Mouse (Mus musculus): ENCODE measurements around the gene Tmem138.
A peak's percentile ranks its signal among the peaks of the same experiment; 100 is the strongest.

Tmem138 gene

DNA sequence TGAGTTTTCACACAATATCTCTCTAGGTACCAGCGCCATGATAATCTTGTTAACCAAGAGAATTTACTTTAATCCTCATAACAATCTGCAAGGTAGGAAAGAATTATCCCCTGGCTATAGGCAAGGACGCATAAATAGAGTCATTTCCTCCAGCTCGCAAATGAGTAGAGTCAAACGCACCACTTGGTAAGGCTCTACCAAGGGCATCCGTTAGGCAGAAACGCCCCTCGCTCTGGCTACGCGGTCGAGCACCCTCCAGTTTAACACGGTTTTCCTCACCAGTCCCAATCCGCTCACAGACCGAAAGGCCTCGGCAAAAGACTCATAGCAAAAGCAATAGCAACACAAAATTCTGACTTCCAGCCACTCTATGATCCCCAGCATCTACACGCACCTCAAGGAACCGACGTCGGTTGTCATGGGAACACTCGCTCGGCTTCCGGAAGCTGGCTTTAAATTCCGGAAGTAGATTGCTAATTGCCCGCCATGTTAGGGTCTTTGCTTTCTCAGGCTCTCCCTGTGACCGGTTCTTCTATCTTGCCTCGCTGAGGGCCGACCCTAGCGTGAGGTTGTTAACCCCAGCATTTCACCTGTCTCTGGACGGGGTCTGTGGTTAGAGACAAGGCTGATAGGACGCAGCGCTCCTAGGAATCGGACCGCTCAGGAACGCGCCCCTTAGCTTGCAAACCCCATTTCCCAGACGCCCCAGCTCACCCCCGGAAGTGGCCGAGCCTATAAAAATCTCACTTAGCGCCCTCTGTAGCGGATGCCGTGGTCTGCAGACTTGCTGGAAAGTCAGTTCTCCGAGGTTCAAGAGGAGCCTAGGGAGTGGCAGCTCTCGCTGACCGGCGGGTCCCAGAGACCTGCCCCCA, at the start of gene Tmem138, which contains the start of gene Cyb561a3:
Gene Tmem138 (minus strand): TSS at position 673 of the 872 bp plus-strand sequence.
Gene Cyb561a3 (plus strand): TSS at position 483 of the 872 bp plus-strand sequence.
- peak; percentile 94 for DNase-seq

DNA sequence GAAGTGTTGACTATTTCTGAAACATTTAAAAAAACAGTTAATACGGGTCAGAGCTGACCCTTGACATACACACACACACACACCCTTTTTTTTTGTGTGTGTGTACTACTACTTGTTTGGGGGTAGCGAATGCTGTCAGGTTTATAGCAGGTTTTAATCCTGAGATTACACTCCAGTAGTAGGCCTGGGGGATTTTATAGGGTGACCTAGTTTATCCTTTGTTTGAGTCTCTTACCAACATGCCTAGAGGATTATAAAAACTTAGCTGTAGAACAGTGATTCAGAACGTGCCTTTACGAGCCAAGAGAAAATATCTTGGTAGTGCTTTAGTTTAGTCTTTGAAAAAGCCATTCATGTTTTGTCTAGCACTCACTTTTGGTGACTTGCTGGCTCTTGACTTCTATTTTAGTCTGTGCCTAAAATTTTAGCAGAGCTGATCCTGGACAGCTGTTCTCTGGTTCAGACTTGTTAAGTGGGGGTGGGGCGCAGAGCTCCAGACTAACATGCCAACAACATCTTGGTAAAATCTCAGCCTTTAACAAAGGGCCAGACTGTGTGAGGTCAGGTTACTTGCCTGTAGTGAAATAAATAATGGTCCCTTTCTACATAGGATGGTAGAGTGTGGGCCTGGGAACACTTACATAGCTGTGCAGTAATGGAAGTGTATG, 31.5 kb upstream of the Tmem138 start:
- DNase-seq = no peak

DNA sequence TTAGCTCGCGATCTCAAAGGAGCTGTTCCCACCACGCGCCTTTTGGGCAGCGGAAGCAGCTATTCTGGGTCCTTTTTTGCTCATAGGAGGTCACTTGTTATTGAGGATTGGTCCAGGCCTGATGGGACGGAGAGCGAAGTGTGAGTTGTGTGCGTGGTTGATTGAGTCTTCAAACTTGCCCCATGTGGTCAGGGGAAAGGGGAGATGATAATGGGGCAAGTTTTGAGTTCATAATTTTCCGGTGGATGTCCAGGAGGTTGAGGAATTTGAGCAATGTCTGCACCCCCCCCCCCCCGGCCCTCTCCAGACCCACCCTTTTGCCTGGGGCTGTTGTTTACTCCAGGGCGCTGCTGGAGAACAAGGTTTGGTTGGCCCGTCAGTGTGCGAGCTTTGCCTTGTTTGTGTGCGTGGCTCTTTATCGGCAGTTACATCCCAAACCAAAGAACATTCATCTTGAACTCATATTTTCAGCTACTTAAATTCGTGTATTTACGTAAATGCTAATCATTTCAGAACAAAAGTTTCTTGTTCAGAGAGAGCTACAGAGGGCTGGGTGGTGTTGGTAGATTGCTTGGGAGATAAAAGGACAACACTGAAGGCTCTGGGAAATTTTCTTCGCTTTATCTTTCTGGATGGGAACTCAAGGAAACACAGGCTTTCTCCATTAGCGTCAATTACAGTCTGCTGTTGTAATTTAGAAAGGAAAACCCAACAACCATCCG, 28.9 kb upstream of the Tmem138 start:
- DNase-seq = no peak

DNA sequence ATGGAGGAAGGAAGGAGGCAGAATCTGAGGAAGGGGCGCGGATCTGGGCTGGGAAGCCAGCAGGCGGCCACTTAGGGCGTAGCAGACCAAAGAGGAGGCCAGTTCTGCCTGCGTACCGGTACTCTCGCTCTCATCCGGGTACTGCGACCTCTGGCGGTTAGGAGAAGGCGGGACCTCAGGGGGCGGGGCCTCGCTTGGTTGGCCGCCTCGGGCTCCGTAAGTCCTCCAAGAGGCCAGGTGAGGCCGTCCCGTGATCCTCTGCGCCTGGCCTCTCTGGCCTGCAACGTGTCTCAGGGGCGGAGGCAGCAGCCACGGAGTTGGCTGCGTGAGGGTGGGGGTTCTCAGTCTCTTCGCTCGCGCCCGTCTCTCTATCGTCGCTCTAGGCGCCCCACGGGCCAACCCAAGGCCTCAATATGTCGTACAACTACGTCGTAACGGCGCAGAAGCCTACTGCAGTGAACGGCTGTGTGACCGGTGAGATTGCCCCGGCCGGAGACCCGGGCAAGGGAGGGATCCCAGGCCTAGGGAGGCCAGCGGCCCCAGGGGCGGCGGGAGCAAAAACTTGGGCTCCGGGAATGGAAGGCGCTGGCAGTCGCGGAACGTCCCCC, 28.2 kb upstream of the Tmem138 start, which contains the start of the genes Ddb1 and Tkfc:
Gene Ddb1 (plus strand): TSS at position 35 of the 608 bp plus-strand sequence.
Gene Tkfc (minus strand): TSS at position 362 of the 608 bp plus-strand sequence.
- DNase-seq = peak; percentile 99

DNA sequence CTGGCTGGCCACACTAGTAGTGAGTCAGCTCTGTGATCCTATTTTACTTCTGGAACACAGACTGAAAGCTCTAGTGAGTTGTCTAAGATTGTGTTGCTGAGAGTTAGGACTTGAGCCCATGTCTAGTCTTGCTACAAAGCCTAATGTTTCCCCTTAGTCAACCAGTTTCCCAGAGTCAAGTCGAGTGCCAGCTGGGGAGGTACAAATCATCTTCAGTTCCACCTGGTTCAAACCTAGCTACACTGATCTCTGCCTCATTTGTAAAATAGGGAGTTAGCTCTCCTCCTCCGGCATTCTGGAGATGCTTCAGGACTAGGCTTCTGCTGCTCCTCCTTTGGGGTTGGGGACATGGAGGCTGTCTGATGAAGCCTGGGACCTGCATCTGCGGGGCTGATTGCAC, 27.4 kb upstream of the Tmem138 start:
- DNase-seq = no peak

DNA sequence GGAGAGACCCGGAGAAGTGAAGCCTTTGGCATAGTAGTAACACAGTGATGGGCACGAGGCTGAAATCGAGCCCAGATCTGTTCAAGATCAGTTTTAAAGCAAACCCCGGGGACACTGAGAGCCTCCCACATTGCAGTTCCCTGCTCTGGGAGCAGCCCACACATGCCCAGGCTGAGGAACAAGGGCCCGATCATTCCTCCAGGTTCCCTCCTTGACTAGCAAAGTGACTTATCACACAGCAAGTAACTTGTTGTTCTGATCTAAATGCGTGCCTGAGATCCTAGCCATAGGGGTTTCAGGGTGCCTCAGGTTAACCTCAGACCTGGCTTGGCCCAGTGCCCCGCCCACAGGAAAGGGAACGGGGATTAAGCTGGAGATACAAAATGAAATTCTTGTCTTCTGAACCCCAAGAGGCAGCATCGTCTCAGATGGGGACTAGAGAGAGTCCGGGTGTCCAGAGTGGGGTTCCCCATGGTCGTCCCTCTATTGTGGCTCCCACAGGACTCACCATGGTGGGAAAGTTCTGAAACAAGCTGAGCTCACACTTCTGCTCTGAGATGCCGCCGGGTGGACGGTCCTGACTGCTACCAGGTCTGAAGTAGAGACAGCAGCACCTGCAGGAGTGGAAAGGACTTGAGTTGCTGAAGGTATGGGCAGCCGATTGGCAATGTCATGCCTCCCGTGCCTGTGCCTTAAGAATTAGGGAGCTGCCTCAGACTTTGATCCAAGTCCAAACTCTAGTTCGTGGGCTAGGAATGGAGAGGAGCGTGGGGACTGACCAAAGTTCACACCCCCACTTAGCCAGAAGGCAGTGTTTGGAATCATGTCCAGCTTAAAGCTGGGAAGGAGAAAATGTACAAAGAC, 26.7 kb upstream of the Tmem138 start:
- no peak for DNase-seq

DNA sequence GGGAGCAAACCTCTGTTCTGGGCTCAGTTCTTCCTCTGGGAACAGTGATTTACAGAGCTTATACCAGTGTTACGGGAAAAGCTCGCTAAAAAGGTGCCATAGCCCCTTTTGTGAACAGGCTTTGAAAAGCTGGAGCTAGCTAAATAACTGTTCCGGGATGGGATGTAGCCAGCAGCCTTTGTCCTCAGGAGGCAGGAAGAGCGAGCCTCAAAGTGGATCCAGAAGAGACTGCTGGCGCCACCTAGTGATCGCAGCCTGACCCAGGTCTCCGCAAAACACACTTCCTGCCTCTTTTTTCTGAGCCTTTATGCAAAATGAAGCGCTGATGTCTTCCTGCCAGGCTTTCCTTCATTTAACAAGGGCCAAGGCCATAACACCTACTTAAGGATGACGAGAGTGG, 25.6 kb upstream of the Tmem138 start:
- peak; percentile 81 for DNase-seq

DNA sequence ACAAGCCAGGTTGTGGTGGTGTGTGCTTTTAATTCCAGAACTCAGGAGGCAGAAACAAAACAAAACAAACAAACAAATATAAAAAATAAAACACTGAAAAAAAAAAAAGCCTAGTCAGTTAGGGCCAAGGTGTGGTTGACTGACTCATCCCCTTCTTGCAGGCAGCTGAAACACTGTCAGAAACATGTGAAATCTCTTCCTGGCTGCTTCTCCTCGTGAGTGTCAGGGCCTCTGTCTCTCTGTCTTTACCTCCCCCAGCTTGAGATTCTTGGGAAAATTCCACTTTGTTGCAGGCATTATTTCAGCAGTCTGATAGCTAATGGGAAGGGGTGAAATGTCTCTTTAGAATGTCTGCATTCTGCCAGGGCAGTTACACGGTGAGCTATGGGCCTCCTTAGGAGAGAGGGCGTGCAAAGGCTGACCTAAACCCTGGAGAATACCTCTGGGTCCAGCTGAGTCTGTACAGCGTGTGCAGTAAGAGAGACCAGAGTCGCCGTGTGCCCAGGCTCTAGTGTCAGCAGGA, 25.1 kb upstream of the Tmem138 start:
- no peak for DNase-seq

DNA sequence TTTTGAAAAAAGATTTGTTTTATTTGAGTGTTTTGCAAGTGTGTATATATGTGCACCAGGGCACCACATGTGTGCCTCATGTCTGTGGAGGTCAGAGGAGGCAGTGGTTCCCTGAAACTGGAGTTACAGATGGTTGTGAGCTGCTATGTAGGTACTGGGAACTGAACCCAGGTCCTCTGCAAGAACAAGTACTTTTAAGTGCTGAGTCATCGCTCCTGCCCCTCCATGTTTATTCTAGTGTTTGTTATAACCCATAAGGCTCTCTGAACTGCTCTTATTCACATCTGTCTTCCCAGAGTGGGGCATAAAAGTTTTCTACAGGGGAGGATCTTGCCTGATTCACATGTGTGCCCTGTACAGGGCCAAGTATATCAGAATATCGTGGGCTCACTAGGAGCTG, 22.5 kb upstream of the Tmem138 start:
- DNase-seq = no peak

DNA sequence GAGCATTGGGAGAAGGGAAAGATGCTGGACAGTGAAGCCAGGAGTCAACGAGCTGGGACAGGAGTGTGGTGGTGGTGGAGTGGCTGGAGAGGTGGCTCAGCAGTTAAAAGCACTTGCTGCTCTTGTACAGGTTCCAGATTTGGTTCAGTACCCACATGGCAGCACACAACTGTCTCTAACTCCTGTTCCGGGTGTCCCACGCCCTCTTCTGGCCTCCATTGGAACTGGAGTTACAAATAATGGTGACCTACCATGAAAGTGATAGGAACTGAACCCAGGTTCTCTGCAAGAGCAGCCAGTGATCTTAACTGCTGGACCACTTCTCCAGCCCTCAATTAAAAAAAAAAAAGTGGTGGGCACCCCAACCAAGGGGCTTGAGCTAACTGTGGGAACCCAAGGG, 21.0 kb upstream of the Tmem138 start:
- no peak for DNase-seq

DNA sequence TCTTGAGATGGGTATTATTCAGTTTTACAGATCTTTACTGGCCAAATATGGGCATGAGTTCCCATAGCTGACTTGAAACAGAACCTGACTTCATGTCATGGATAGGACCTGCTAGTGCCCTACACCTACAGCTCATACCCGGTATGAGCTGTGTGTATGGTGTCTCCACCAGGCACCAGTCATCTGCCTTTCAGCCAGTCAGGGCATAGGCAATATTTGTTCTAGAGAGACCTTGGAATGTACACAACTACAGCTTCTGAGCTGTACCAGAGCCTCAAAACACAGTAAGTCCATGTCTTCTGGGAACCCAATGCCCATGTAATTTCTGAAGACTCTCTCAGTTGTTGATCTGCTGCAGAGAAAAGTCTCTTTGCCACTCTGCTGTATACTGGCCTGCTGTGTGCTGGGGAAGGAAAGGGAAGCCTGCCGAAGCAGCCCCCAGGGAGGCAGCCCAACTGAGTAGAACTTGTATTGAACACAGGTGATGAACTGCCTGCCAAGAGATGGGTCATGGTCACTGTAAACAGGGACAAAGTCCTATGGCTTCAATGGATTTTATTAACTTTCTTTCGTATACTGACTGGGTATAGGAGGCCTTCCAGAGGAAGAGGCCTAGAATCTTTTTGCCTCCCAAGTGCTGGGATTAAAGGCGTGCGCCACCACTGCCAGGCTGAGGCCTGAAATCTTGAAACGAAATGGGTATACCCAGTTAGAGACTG, 14.7 kb upstream of the Tmem138 start:
- no peak for DNase-seq

DNA sequence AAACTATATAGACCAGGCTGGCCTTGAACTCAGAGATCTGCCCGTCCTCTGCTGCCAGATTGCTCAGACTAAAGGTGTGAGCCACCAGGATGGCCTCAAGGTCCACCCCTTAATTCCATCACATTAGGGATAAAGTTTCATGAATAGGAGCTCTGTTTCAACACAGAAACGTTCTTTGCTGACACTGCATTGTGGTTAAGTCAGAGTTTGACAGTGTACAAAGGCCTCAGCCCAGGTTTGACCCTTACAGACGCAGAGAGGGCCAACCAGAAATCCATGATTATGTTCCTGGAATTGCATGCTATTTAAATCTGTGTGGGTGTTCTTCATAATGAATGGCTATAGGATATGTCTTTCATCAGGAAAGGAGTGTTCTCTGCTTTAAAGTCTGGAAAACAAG, 13.1 kb upstream of the Tmem138 start:
- DNase-seq = no peak

DNA sequence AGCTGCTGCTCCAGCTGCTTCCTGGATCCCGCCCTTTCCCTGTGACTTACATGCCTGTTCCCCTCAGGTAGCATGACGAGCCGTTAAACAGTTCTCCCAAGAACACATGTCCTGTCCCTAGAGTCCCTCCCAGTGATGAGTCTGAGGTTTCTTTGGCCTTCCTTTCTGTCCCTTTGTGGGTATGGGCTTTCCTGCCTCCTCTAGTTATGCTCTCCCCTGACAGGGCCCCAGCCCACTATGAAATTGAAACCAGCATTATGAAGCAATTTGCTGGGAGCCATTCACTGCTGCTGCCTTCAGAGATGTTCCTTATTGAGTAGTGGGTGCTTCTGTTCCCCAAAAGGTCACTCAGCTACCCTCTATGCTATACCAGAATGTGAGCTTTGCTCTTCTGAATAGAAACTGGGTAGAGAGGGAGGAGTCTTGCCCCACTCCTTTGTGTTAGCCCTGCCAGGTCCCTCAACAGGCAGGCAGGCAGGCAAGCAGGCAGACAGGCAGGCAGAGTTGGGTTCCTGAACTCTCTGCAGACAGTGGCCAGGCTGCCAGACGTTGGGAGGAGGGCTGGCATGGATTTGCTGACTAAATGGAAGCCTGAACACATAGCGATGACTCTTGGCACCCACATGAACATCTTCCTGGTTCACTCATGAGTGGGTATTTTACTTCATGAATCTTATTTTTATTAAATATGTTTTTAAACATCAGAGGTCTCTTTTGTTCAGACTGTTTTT, 12.1 kb upstream of the Tmem138 start:
- DNase-seq = no peak

DNA sequence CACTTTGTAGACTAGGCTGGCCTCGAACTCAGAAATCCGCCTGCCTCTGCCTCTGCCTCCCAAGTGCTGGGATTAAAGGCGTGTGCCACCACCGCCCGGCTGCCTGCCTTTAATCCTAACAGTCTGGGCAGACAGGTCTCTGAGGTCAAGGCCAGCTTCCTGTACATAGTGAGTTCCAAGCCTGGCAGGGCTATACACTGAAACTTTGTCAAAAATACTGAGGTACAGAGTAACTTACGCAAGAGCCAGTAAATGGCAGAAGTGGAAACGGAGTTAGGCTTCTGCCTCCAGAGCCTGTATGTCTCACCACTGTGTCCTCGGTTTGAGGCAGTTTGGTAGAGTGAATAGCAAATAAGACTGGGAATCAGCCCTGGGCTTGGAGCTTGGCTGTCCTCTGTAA, 10.1 kb upstream of the Tmem138 start:
- DNase-seq = no peak

DNA sequence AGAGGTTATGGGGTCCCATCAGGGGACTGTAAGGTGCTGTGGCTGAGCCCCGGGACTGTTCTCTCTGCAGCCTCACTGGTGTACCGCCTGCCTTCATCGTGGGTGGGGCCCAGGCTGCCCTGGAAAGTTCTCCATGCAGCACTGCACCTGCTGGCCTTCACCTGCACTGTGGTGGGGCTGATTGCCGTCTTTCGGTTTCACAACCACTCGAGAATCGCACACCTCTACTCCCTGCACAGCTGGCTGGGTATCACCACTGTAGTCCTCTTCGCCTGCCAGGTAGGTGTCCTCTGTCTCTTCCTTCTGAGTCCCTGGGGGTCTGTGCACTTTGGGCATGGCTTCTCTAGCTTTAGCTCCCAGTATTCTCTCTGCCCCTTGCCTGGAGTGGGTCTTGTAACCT, 8.0 kb upstream of the Tmem138 start:
- no peak for DNase-seq

DNA sequence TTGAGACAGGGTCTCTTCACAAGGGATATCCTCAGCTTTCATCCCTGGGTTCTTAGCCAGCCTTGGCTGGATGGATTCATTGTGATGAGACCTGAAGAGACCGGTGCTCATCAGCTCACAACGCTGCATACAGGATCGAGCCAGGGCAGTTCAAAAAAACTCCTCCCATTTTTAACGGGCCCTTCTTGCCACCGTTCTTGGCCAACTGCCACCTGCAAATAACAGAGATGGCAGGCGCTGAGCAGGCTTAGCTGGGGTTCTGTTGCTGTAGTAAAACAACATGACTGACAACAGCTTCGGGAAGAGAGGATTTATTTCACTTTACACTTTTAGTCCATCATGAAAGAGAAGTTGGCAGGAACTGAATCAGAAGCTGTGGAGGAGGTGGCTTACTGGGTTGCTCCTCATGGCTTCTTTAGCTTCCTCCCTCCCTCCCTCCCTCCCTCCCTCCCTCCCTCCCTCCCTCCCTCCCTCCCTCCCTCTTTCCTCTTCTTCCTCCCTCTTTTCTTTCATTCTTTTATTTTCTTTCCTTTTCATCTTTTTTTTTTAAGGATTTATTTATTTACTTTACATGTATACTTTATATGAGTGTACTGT, 6.5 kb upstream of the Tmem138 start:
- DNase-seq = no peak

DNA sequence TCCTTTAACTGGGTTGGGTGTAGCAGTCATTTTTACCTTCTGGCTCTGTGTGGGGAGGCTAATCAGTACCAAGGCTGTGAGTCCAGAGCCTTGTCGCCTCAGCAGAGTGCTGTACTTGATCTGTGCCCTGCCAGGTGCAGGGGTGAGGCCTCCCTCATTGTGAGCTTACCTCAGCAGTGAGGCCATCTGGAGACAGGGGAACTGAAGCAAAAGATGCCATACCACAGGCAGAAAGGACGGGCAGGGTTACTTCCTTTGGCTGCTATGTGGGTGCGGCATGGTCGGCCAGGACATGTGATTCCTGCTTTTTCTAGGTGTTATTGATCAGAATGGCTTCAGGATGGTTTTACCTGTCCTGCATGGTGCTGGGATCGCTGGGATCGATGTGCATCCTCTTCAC, 4.8 kb upstream of the Tmem138 start:
- no peak for DNase-seq

DNA sequence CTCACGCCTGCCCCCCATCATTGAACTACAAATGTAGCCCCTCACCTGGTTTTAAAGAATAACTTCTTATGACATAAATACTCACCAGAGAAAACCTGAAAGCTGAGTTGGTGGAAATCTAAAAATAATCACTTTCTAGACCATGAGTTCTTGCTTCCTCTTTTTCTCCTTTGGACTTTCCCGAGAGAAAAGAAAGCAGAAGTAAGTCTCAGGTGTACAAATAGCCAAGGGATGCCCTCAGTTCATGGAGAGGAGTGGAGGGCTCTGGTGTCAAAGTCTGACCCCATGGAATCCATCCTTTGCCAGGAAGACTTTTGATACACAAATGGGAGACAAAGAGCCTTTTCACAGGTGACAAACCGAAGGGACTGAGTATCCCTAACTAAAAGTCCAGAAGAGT, 3.6 kb upstream of the Tmem138 start:
- DNase-seq = no peak

DNA sequence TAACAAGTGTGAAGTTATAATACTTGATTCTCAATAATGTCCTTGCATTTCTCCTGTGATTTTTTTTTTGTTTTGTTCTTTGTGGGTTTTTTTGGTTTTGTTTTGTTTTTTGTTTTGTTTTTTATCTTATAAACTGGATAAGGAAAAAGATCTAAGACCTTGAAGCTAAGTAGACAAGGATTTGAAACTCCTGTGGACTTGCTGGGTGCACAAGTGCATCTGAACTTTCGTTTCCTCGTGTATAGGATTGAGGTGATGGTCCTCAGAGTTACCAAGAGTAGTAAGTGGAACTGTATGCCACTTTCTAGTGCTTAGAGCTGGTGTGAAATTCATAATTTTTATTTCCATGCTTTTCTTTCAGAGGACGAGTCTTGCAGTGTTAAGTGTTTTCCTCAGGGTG, 2.9 kb upstream of the Tmem138 start:
- no peak for DNase-seq

DNA sequence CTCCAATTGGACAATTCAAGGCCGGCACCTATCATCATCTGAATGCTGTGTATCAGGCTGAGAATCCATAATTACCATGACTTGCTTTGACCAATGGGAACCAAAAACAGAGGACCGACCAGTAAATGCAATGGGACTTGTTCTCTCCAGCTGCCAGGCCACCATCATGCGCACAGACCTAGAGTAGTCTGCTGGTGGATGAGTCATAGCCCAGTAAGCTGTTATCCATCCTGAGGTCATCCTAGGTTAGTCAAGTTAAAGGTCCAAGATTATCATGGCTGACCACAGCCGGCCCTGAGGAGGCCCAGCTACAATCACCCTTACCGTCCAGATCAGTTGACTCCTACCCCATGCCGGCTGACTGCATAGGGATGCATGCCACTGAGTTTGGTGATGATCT, 7.5 kb downstream of the Tmem138 start:
- no peak for DNase-seq

Measured in right cerebral cortex, postnatal 25 days (tissue).